Mouse (Mus musculus): ENCODE measurements around the gene P4ha2. TPM values are rescaled to one million over a fixed set of nuclear protein-coding genes. Genes with fewer than 3 reads are reported as not detected.

Gene P4ha2
- total RNA-seq, 2 experiments from 2014 or later = 0.15 to 0.21 TPM

DNA sequence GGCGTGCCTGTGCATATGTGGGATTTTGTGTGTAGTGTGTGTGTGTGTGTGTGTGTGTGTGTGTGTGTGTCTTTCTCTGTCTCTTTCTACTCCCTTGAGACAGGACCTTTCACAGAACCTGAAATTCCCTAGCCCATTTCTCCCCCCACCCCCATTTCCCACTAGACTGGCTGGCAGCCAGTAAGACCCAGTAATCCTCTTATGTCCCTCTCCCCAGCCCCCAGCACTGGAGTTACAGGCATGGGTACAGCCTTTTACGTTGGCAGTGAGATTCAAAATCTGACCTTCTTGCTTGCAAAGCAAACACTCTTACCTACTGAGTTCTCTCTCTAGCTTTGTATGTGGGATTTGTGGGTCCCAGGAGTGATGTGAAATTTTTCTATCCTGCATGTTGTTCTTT lies 75.0 kb downstream of the P4ha2 start:
- ATAC-seq (replicated peaks; ENCODE audit: poor library complexity) = no peak

Other genes with a start within 250 kb of the P4ha2 start
- 0.93 and 2.4 TPM in 2 replicates for gene Gm12216, start 240.8 kb upstream of the P4ha2 start, total RNA-seq (2015)
- gene Gm12216, start 240.8 kb upstream of the P4ha2 start, total RNA-seq (2017) = 0.21 and 2.2 TPM in 2 replicates
- 8.3 and 11.3 TPM in 2 replicates for gene Slc22a5, start 208.4 kb upstream of the P4ha2 start, total RNA-seq (2015)
- gene Slc22a5, start 208.4 kb upstream of the P4ha2 start, total RNA-seq (2017) = 8.0 and 12.7 TPM in 2 replicates
- 1.4 and 3.0 TPM in 2 replicates for gene Slc22a21, start 119.8 kb upstream of the P4ha2 start, total RNA-seq (2015)
- gene Slc22a21, start 119.8 kb upstream of the P4ha2 start, total RNA-seq (2017) = 0.71 and 2.3 TPM in 2 replicates
- 22.2 and 23.6 TPM in 2 replicates for gene Slc22a4, start 72.0 kb upstream of the P4ha2 start, total RNA-seq (2015)
- gene Slc22a4, start 72.0 kb upstream of the P4ha2 start, total RNA-seq (2017) = 15.3 and 22.6 TPM in 2 replicates
- gene Pdlim4, start 31.1 kb upstream of the P4ha2 start, total RNA-seq (2015) = not detected in 2 replicates
- 0.17 TPM in 1 of 2 replicates, not detected in the other for gene Pdlim4, start 31.1 kb upstream of the P4ha2 start, total RNA-seq (2017)
- gene Csf2, start 149.6 kb downstream of the P4ha2 start, total RNA-seq (2015) = not detected in 2 replicates
- not detected in 2 replicates for gene Csf2, start 149.6 kb downstream of the P4ha2 start, total RNA-seq (2017)
- gene Il3, start 167.2 kb downstream of the P4ha2 start, total RNA-seq (2015) = not detected in 2 replicates
- not detected in 2 replicates for gene Il3, start 167.2 kb downstream of the P4ha2 start, total RNA-seq (2017)
- gene Acsl6, start 203.7 kb downstream of the P4ha2 start, total RNA-seq (2015) = 0.86 and 3.2 TPM in 2 replicates
- gene Acsl6, start 203.7 kb downstream of the P4ha2 start, total RNA-seq (2017) = 1.2 and 3.5 TPM in 2 replicates